Mouse (Mus musculus): Measurements from ENCODE around the gene Kidins220. TPM values are rescaled to one million over a fixed set of nuclear protein-coding genes. Genes with fewer than 3 reads are reported as not detected.
A peak's percentile ranks its signal among the peaks of the same experiment; 100 is the strongest.

Gene Kidins220
- total RNA-seq, 1 experiment from 2014 or later = 108 TPM

GRCm38 (mm10) chr12:24955137-24955536 is 19.6 kb upstream of the Kidins220 start:
- ATAC-seq (replicated peaks in 1 of 2; ENCODE audit: insufficient read depth in 1 of 2, low FRiP score in 2 of 2, low TSS enrichment in 1 of 2, low read depth in 1 of 2, poor library complexity in 2 of 2, severe bottlenecking in 2 of 2) = no peak

GRCm38 (mm10) chr12:24958526-24958925 is 16.2 kb upstream of the Kidins220 start:
- ATAC-seq (replicated peaks in 1 of 2; ENCODE audit: insufficient read depth in 1 of 2, low FRiP score in 2 of 2, low TSS enrichment in 1 of 2, low read depth in 1 of 2, poor library complexity in 2 of 2, severe bottlenecking in 2 of 2) = no peak

GRCm38 (mm10) chr12:24961821-24962220 is 12.9 kb upstream of the Kidins220 start:
- ATAC-seq (replicated peaks in 1 of 2; ENCODE audit: insufficient read depth in 1 of 2, low FRiP score in 2 of 2, low TSS enrichment in 1 of 2, low read depth in 1 of 2, poor library complexity in 2 of 2, severe bottlenecking in 2 of 2) = no peak

- no peak for ATAC-seq (replicated peaks in 1 of 2; ENCODE audit: insufficient read depth in 1 of 2, low FRiP score in 2 of 2, low TSS enrichment in 1 of 2, low read depth in 1 of 2, poor library complexity in 2 of 2, severe bottlenecking in 2 of 2)
Observed at GRCm38 (mm10) chr12:24962362-24962967, 12.3 kb upstream of the Kidins220 start.

GRCm38 (mm10) chr12:24963393-24964022 is 11.2 kb upstream of the Kidins220 start:
- peak; percentile 77 to 85 for ATAC-seq (replicated peaks in 1 of 2; ENCODE audit: insufficient read depth in 1 of 2, low FRiP score in 2 of 2, low TSS enrichment in 1 of 2, low read depth in 1 of 2, poor library complexity in 2 of 2, severe bottlenecking in 2 of 2)

GRCm38 (mm10) chr12:24965406-24965805 is 9.3 kb upstream of the Kidins220 start:
- ATAC-seq (replicated peaks in 1 of 2; ENCODE audit: insufficient read depth in 1 of 2, low FRiP score in 2 of 2, low TSS enrichment in 1 of 2, low read depth in 1 of 2, poor library complexity in 2 of 2, severe bottlenecking in 2 of 2) = no peak

GRCm38 (mm10) chr12:24966046-24966445 is 8.7 kb upstream of the Kidins220 start:
- no peak for ATAC-seq (replicated peaks in 1 of 2; ENCODE audit: insufficient read depth in 1 of 2, low FRiP score in 2 of 2, low TSS enrichment in 1 of 2, low read depth in 1 of 2, poor library complexity in 2 of 2, severe bottlenecking in 2 of 2)

- ATAC-seq (replicated peaks in 1 of 2; ENCODE audit: insufficient read depth in 1 of 2, low FRiP score in 2 of 2, low TSS enrichment in 1 of 2, low read depth in 1 of 2, poor library complexity in 2 of 2, severe bottlenecking in 2 of 2) = no peak
Observed at GRCm38 (mm10) chr12:24971490-24972200, 3.1 kb upstream of the Kidins220 start.

- no peak for ATAC-seq (replicated peaks in 1 of 2; ENCODE audit: insufficient read depth in 1 of 2, low FRiP score in 2 of 2, low TSS enrichment in 1 of 2, low read depth in 1 of 2, poor library complexity in 2 of 2, severe bottlenecking in 2 of 2)
Observed at GRCm38 (mm10) chr12:24972371-24973350, 2.1 kb upstream of the Kidins220 start.

GRCm38 (mm10) chr12:24973586-24973985 is 1.1 kb upstream of the Kidins220 start:
- no peak for ATAC-seq (replicated peaks in 1 of 2; ENCODE audit: insufficient read depth in 1 of 2, low FRiP score in 2 of 2, low TSS enrichment in 1 of 2, low read depth in 1 of 2, poor library complexity in 2 of 2, severe bottlenecking in 2 of 2)

- ATAC-seq (replicated peaks in 1 of 2; ENCODE audit: insufficient read depth in 1 of 2, low FRiP score in 2 of 2, low TSS enrichment in 1 of 2, low read depth in 1 of 2, poor library complexity in 2 of 2, severe bottlenecking in 2 of 2) = peak; percentile 54 to 66
Observed at GRCm38 (mm10) chr12:24975115-24975733, 499 bp downstream of the Kidins220 start.

GRCm38 (mm10) chr12:24985226-24985625 is 10.5 kb downstream of the Kidins220 start:
- ATAC-seq (replicated peaks in 1 of 2; ENCODE audit: insufficient read depth in 1 of 2, low FRiP score in 2 of 2, low TSS enrichment in 1 of 2, low read depth in 1 of 2, poor library complexity in 2 of 2, severe bottlenecking in 2 of 2) = no peak

- ATAC-seq (replicated peaks in 1 of 2; ENCODE audit: insufficient read depth in 1 of 2, low FRiP score in 2 of 2, low TSS enrichment in 1 of 2, low read depth in 1 of 2, poor library complexity in 2 of 2, severe bottlenecking in 2 of 2) = no peak
Observed at GRCm38 (mm10) chr12:24995350-24995749, 20.6 kb downstream of the Kidins220 start.

GRCm38 (mm10) chr12:25005350-25005749 is 30.6 kb downstream of the Kidins220 start:
- no peak for ATAC-seq (replicated peaks in 1 of 2; ENCODE audit: insufficient read depth in 1 of 2, low FRiP score in 2 of 2, low TSS enrichment in 1 of 2, low read depth in 1 of 2, poor library complexity in 2 of 2, severe bottlenecking in 2 of 2)

- ATAC-seq (replicated peaks in 1 of 2; ENCODE audit: insufficient read depth in 1 of 2, low FRiP score in 2 of 2, low TSS enrichment in 1 of 2, low read depth in 1 of 2, poor library complexity in 2 of 2, severe bottlenecking in 2 of 2) = no peak
Observed at GRCm38 (mm10) chr12:25009957-25010356, 35.2 kb downstream of the Kidins220 start.

GRCm38 (mm10) chr12:25010416-25010815 is 35.7 kb downstream of the Kidins220 start:
- ATAC-seq (replicated peaks in 1 of 2; ENCODE audit: insufficient read depth in 1 of 2, low FRiP score in 2 of 2, low TSS enrichment in 1 of 2, low read depth in 1 of 2, poor library complexity in 2 of 2, severe bottlenecking in 2 of 2) = no peak

- no peak for ATAC-seq (replicated peaks in 1 of 2; ENCODE audit: insufficient read depth in 1 of 2, low FRiP score in 2 of 2, low TSS enrichment in 1 of 2, low read depth in 1 of 2, poor library complexity in 2 of 2, severe bottlenecking in 2 of 2)
Observed at GRCm38 (mm10) chr12:25011733-25012367, 37.1 kb downstream of the Kidins220 start.

All from hematopoietic stem cell, adult 5-6 weeks (primary cell).